ENCODE assay signal across 12 mouse cellular contexts in genomic region chr6:40023592-40024335, GRCm38 (mm10).
DNase-seq lines count a peak whose midpoint lies in the region; ATAC-seq and TF ChIP-seq lines count a peak whose summit lies in the region.
"Had no signal": no experiment of that assay in that cellular context is flagged by ENCODE, and none has a peak within 500 bp of the region (broad histone marks: within the 10 kb centered on the region; RNA-seq: fewer than 3 reads in every experiment).

No protein-coding gene starts in this region.

- ATAC-seq in forebrain, embryonic 12.5 days (ENCODE audit: low FRiP score) = peak; percentile 91
- peak; percentile 64 for ATAC-seq in midbrain, postnatal 0 days (ENCODE audit: low FRiP score)
- ATAC-seq in erythroblast, adult 5-6 weeks (replicated peaks; ENCODE audit: low FRiP score, poor library complexity, severe bottlenecking) = no peak

- no peak overlapping the region for H3K9ac ChIP-seq in forebrain, embryonic 12.5 days
- H3K9ac ChIP-seq in midbrain, postnatal 0 days (replicated peaks; ENCODE audit: low read length, poor library complexity, severe bottlenecking) = no peak overlapping the region
- H3K9ac ChIP-seq: kidney, embryonic 15.5 days had no signal

- DNase-seq in frontal cortex, adult 2 months (ENCODE audit: extremely low spot score in 1 of 2, low spot score in 1 of 2) = peak; percentile 59 to 75
- no peak for DNase-seq in frontal cortex, postnatal 25 days (ENCODE audit: low spot score in 2 of 2)
- peak; percentile 63 to 82 for DNase-seq in layer of hippocampus, adult 2 months (ENCODE audit: low spot score in 2 of 2)
- DNase-seq in midbrain, postnatal 0 days (ENCODE audit: low spot score) = peak; percentile 86
- DNase-seq in kidney, postnatal 4 days = no peak
- no peak for DNase-seq in thymus, postnatal 14 days
- DNase-seq: liver; lung, postnatal 10 days had no signal

- no peaks in the 10 kb centered on the region for H3K36me3 ChIP-seq in forebrain, embryonic 12.5 days (replicated peaks)
- H3K36me3 ChIP-seq in midbrain, postnatal 0 days (ENCODE audit: insufficient read depth, low read length) = no peaks in the 10 kb centered on the region
- H3K36me3 ChIP-seq: kidney, embryonic 15.5 days had no signal

- H3K4me2 ChIP-seq in forebrain, embryonic 12.5 days = no peak overlapping the region
- H3K4me2 ChIP-seq in midbrain, postnatal 0 days (ENCODE audit: low read depth, low read length, poor library complexity, severe bottlenecking) = no peak overlapping the region
- H3K4me2 ChIP-seq: kidney, embryonic 15.5 days had no signal

- H3K4me3 ChIP-seq in forebrain, embryonic 12.5 days (replicated peaks) = no peak overlapping the region
- no peak overlapping the region for H3K4me3 ChIP-seq in layer of hippocampus, adult 2 months
- H3K4me3 ChIP-seq in midbrain, postnatal 0 days (ENCODE audit: low read depth, low read length) = no peak overlapping the region
- H3K4me3 ChIP-seq: kidney, embryonic 15.5 days; myocyte had no signal

- no peak for TF ChIP-seq CTCF in layer of hippocampus, adult 2 months (conservative IDR thresholded peaks at IDR 0.05)
- TF ChIP-seq CTCF in midbrain, postnatal 0 days (IDR thresholded peaks at IDR 0.05) = no peak

- peak overlapping the region; percentile 76 for H3K27ac ChIP-seq in forebrain, embryonic 12.5 days
- peak overlapping the region; percentile 66 for H3K27ac ChIP-seq in layer of hippocampus, adult 2 months
- peak overlapping the region; percentile 43 for H3K27ac ChIP-seq in midbrain, postnatal 0 days (ENCODE audit: low read depth, low read length)
- H3K27ac ChIP-seq: kidney, embryonic 15.5 days had no signal

- no peaks in the 10 kb centered on the region for H3K9me3 ChIP-seq in forebrain, embryonic 12.5 days
- H3K9me3 ChIP-seq in midbrain, postnatal 0 days (ENCODE audit: low read length) = no peaks in the 10 kb centered on the region
- H3K9me3 ChIP-seq: kidney, embryonic 15.5 days had no signal

- WGBS in forebrain, embryonic 12.5 days = 52% methylated on average over 4 of the region's 4 CpGs
- WGBS in midbrain, postnatal 0 days = 53% methylated on average over 4 of the region's 4 CpGs

- no peaks in the 10 kb centered on the region for H3K27me3 ChIP-seq in forebrain, embryonic 12.5 days
- no peaks in the 10 kb centered on the region for H3K27me3 ChIP-seq in midbrain, postnatal 0 days (ENCODE audit: insufficient read depth, low read length)
- H3K27me3 ChIP-seq: kidney, embryonic 15.5 days had no signal

- peaks cover 25% of the 10 kb centered on the region for H3K4me1 ChIP-seq in forebrain, embryonic 12.5 days
- H3K4me1 ChIP-seq in midbrain, postnatal 0 days (ENCODE audit: insufficient read depth, low read length) = no peaks in the 10 kb centered on the region
- H3K4me1 ChIP-seq: kidney, embryonic 15.5 days had no signal

Comparison
In these comparisons a context has a peak if more than half of its experiments do, and no peak if none do; other contexts are left out.
1. DNase-seq: peak in frontal cortex, adult 2 months (2 of 2), layer of hippocampus, adult 2 months (2 of 2) and midbrain, postnatal 0 days (single experiment); none in frontal cortex, postnatal 25 days (0 of 2), kidney, postnatal 4 days (0 of 2) and thymus, postnatal 14 days (single experiment).
2. Peak in every context shown above with its lines, with median percentiles within 50 percentile points of each other: H3K27ac ChIP-seq.